Mouse (Mus musculus) cerebellum, adult 2 months (tissue): ENCODE data around the gene Nom1.

ENCODE experiments used
- CTCF ChIP-seq: fragments of 200-500 bp; IDR thresholded peaks from 2 replicates; pipeline ENCODE4 v1.5.1; 2011; ENCODE audit warnings: low read depth, mild to moderate bottlenecking, control low read depth, low read length, moderate library complexity, borderline replicate concordance; ENCODE audit not compliant: insufficient read depth
- POLR2A ChIP-seq: fragments of 200-500 bp; IDR thresholded peaks from 2 replicates; pipeline ENCODE4 v1.6.1; 2011; ENCODE audit warnings: low read length, control low read depth, borderline replicate concordance; ENCODE audit not compliant: insufficient read depth

- TF ChIP-seq CTCF (no peak), POLR2A (no peak)
These were observed 36.9 kb downstream of the Nom1 start for GRCm38 (mm10) chr5:29471396-29471795.
